Mouse (Mus musculus) kidney, embryonic 14.5 days (tissue): ENCODE measurements at regions not wholly inside any gene's neighbourhood (a gene's known extent, or its start where the extent isn't known, plus 50 kb on each side); places are given as distances from the start of the nearest gene placed in this dataset.
A peak's percentile ranks its signal among the peaks of the same experiment; 100 is the strongest.

ENCODE experiments used
- ATAC-seq: fragments of 200-750 bp; cut with Nextera tagmentation; 2 replicates; pipeline ENCODE4 v1.8.0; 2017; ENCODE audit warnings: moderate number of reproducible peaks, mild to moderate bottlenecking, moderate TSS enrichment, moderate library complexity; ENCODE audit not compliant: low FRiP score, low TSS enrichment
- H3K27ac ChIP-seq: fragments of 300-500 bp; sonication (generic); 2 replicates; pipeline ENCODE4 v1.5.1; 2014; ENCODE audit warnings: low read depth, mild to moderate bottlenecking, low read length, moderate library complexity, mixed read lengths
- H3K27me3 ChIP-seq: fragments of 300-500 bp; sonication (generic); 2 replicates; pipeline ENCODE4 v1.6.1; 2014; ENCODE audit warnings: mild to moderate bottlenecking, low read length; ENCODE audit not compliant: control insufficient read depth, insufficient read depth
- H3K36me3 ChIP-seq: fragments of 300-500 bp; sonication (generic); 2 replicates; pipeline ENCODE4 v1.6.1; 2014; ENCODE audit warnings: low read length, mixed read lengths; ENCODE audit not compliant: control insufficient read depth, insufficient read depth
- H3K4me1 ChIP-seq: fragments of 300-500 bp; sonication (generic); 2 replicates; pipeline ENCODE4 v1.6.1; 2014; ENCODE audit warnings: low read length, mixed read lengths; ENCODE audit not compliant: control insufficient read depth, insufficient read depth
- H3K4me2 ChIP-seq: fragments of 300-500 bp; sonication (generic); replicated peaks from 2 replicates; pipeline ENCODE4 v1.6.1; 2014; ENCODE audit warnings: low read depth, mild to moderate bottlenecking, low read length
- H3K4me3 ChIP-seq: fragments of 300-500 bp; sonication (generic); 2 replicates; pipeline ENCODE4 v1.5.1; 2014; ENCODE audit warnings: mild to moderate bottlenecking, low read length
- H3K9ac ChIP-seq: fragments of 300-500 bp; sonication (generic); 2 replicates; pipeline ENCODE4 v1.6.1; 2014; ENCODE audit warnings: low read depth, mild to moderate bottlenecking, low read length, moderate library complexity
- H3K9me3 ChIP-seq: fragments of 300-500 bp; sonication (generic); 2 replicates; pipeline ENCODE4 v1.6.1; 2016; ENCODE audit warnings: low read length; ENCODE audit not compliant: control insufficient read depth
- WGBS: fragments of 180-500 bp; shearing (Covaris S2); extraction: QIAGEN DNeasy Blood & Tissue Kit; methylation state at CpG from one replicate; pipeline ENCODE4 v1.1.7; 2014; 5-methylcytosine and 5-hydroxymethylcytosine counted together

GRCm38 (mm10) chr3:45523281-45523680 is 145.1 kb downstream of the Pcdh10 start:
- ATAC-seq = no peak
- no peaks in the 10 kb centered on the region for H3K27me3 ChIP-seq
- H3K9me3 ChIP-seq = no peaks in the 10 kb centered on the region
- H3K36me3 ChIP-seq = no peaks in the 10 kb centered on the region
- H3K4me2 ChIP-seq = no peak overlapping the region
- no peak overlapping the region for H3K9ac ChIP-seq
- no peaks in the 10 kb centered on the region for H3K4me1 ChIP-seq
- H3K4me3 ChIP-seq = no peak overlapping the region
- H3K27ac ChIP-seq = no peak overlapping the region
- 79% methylated on average over 4 of the region's 4 CpGs for WGBS

DNA sequence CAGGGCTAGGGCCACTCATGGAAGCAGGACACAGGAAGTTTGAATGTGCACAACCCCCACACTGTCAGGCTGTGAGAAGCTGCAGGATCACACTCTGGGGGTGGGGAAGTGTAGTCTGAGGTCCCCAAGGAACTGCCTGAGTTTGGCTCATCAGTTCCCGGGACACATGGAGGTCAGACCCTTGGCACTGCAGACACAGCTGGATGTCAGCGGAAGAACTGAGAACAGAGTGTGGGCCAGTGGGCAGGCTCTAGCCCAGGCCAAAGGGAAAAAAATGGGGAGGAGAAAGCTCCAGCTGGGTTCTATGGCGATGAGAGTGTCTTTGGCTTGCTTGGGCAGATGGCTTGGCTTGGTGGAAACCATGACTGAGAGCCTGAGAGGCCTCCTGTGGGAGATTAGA is 168.9 kb downstream of the Pcdh10 start:
- no peak overlapping the region for H3K4me2 ChIP-seq
- no peaks in the 10 kb centered on the region for H3K4me1 ChIP-seq
- 89% methylated on average over 3 of the region's 3 CpGs for WGBS
- no peak overlapping the region for H3K4me3 ChIP-seq
- no peaks in the 10 kb centered on the region for H3K36me3 ChIP-seq
- no peaks in the 10 kb centered on the region for H3K27me3 ChIP-seq
- no peak overlapping the region for H3K27ac ChIP-seq
- ATAC-seq = no peak
- no peak overlapping the region for H3K9ac ChIP-seq
- H3K9me3 ChIP-seq = no peaks in the 10 kb centered on the region

- WGBS = 31% methylated on average over 1 of the region's 1 CpGs
- H3K4me1 ChIP-seq = no peaks in the 10 kb centered on the region
- ATAC-seq = 0 out of 2 replicates have a peak, but pooled peaks have one; percentile 76
- H3K27ac ChIP-seq = no peak overlapping the region
- no peaks in the 10 kb centered on the region for H3K36me3 ChIP-seq
- no peaks in the 10 kb centered on the region for H3K27me3 ChIP-seq
- H3K9me3 ChIP-seq = no peaks in the 10 kb centered on the region
- no peak overlapping the region for H3K4me3 ChIP-seq
- H3K9ac ChIP-seq = no peak overlapping the region
- no peak overlapping the region for H3K4me2 ChIP-seq
Measured at GRCm38 (mm10) chr3:45555736-45556135, 177.5 kb downstream of the Pcdh10 start.

DNA sequence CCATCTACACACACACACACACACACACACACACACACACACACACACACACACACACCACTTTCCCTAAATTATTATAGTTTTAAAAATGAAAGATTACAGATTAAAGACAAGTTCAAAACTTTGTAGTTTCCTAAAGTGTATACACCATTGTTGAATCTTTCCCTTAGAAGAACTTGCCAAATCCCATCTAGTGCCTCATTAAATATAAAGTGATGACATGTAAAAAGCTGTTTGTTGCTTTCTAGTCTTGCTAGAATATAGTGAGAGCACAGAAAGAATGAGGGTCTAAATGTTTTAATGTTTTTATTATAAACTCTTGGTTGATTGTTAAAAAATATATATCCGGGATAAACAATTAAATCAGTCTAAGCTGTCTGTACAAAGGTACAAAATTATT is 194.8 kb downstream of the Pcdh10 start:
- H3K36me3 ChIP-seq = no peaks in the 10 kb centered on the region
- no peak overlapping the region for H3K9ac ChIP-seq
- H3K9me3 ChIP-seq = no peaks in the 10 kb centered on the region
- no peak for ATAC-seq
- no peaks in the 10 kb centered on the region for H3K4me1 ChIP-seq
- no peak overlapping the region for H3K4me2 ChIP-seq
- H3K4me3 ChIP-seq = no peak overlapping the region
- no peak overlapping the region for H3K27ac ChIP-seq
- WGBS = 94% methylated on average over 1 of the region's 1 CpGs
- no peaks in the 10 kb centered on the region for H3K27me3 ChIP-seq

DNA sequence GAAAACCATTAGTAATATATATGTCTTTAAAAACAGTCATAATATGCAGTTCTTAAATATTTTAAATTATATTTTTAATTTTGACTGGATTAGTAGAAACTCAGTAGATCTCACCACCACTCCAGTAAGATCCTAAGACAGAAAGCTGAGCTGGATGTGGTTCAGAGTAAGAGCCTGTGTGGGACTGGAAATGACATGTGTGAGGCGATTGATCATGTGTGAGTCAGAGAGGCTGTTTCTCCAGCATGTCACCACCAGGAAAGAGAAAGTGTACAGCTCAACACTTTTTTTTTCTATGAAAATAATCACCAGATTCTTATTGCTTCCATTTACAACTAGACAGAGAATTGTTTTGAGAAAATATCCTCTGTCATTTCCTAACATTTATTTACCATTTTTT is 198.8 kb downstream of the Pcdh10 start:
- Histone ChIP-seq H3K9me3 (no peaks in the 10 kb centered on the region), H3K4me2 (no peak overlapping the region), H3K4me3 (no peak overlapping the region), H3K36me3 (no peaks in the 10 kb centered on the region), H3K9ac (no peak overlapping the region), H3K27me3 (no peaks in the 10 kb centered on the region), H3K4me1 (no peaks in the 10 kb centered on the region), H3K27ac (no peak overlapping the region)
- WGBS = 87% methylated on average over 1 of the region's 1 CpGs
- no peak for ATAC-seq

DNA sequence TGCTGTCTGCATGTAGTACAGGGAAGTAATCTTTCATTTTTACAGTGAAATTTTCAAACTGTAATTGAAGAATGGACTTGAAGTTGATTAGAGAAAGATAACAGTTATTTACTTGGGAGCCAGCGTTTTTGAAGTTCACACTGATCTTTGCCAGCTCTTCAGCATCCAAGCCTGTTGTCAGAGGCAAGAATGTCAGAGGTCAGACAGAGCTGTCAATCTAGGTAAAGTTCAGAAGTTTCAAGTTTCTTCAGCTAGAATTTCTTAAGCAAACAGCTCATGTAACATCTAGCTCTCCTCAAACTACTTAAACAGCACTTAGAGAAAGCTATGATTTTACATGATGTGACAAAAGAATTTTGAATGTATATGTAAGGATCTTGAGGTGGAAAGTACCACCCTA is 215.4 kb downstream of the Pcdh10 start:
- H3K27me3 ChIP-seq = no peaks in the 10 kb centered on the region
- WGBS = 14% methylated on average over 1 of the region's 1 CpGs
- no peak overlapping the region for H3K4me2 ChIP-seq
- no peak overlapping the region for H3K4me3 ChIP-seq
- no peak overlapping the region for H3K27ac ChIP-seq
- no peaks in the 10 kb centered on the region for H3K9me3 ChIP-seq
- no peaks in the 10 kb centered on the region for H3K36me3 ChIP-seq
- H3K9ac ChIP-seq = no peak overlapping the region
- ATAC-seq = no peak
- H3K4me1 ChIP-seq = no peaks in the 10 kb centered on the region

DNA sequence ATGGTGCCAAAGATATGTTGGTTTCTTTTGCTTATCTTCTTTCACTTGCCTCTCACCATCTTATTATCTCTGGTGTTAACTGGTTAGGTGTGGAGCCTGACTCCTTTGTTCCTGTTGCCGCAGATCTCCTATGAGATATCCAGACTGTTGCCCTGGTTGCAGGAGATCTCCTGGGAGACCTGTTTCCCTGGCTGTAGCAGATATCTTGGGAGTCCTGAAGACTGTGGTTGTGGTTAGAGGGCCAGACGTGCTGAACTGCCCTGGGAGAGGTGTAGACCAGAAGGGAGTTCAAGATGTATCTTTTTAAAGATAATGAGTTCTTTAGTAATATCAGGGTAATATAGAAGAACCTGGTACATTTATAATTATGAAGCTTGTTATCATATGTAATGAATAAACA is 224.1 kb downstream of the Pcdh10 start:
- Histone ChIP-seq H3K36me3 (no peaks in the 10 kb centered on the region), H3K4me1 (no peaks in the 10 kb centered on the region), H3K27ac (no peak overlapping the region), H3K4me2 (no peak overlapping the region), H3K4me3 (no peak overlapping the region), H3K9ac (no peak overlapping the region), H3K27me3 (no peaks in the 10 kb centered on the region), H3K9me3 (no peaks in the 10 kb centered on the region)
- WGBS = 81% methylated on average over 2 of the region's 2 CpGs
- no peak for ATAC-seq

DNA sequence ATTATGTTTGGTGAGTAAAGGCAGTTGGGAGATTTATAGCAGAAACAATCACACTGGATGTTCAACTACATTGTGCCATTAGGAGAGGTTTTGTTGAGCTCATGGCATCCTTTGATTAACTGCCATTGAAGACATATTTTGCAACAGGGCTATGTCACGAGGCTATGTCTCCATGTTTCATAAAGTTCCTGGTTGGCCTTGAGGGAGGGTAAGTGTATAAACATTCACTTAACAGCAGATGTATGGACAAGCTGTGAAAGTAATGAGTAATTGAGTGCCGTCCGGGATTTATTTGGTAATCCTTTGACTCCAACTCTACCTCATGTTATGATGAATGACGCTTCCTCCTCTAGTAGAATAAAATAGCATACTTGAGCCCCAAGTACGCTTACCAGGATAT is 225.0 kb downstream of the Pcdh10 start:
- H3K27me3 ChIP-seq = no peaks in the 10 kb centered on the region
- ATAC-seq = no peak
- H3K4me2 ChIP-seq = no peak overlapping the region
- no peak overlapping the region for H3K9ac ChIP-seq
- H3K4me1 ChIP-seq = no peaks in the 10 kb centered on the region
- H3K4me3 ChIP-seq = no peak overlapping the region
- WGBS = 62% methylated on average over 5 of the region's 5 CpGs
- H3K36me3 ChIP-seq = no peaks in the 10 kb centered on the region
- no peak overlapping the region for H3K27ac ChIP-seq
- no peaks in the 10 kb centered on the region for H3K9me3 ChIP-seq

GRCm38 (mm10) chr3:45620729-45621128 is 242.5 kb downstream of the Pcdh10 start:
- no peaks in the 10 kb centered on the region for H3K4me1 ChIP-seq
- no peak overlapping the region for H3K4me3 ChIP-seq
- H3K9me3 ChIP-seq = no peaks in the 10 kb centered on the region
- H3K9ac ChIP-seq = no peak overlapping the region
- H3K27ac ChIP-seq = no peak overlapping the region
- H3K36me3 ChIP-seq = no peaks in the 10 kb centered on the region
- no peak for ATAC-seq
- H3K4me2 ChIP-seq = no peak overlapping the region
- no peaks in the 10 kb centered on the region for H3K27me3 ChIP-seq
